Mouse (Mus musculus): Measurements from ENCODE around the gene Il1rapl1.

DNA sequence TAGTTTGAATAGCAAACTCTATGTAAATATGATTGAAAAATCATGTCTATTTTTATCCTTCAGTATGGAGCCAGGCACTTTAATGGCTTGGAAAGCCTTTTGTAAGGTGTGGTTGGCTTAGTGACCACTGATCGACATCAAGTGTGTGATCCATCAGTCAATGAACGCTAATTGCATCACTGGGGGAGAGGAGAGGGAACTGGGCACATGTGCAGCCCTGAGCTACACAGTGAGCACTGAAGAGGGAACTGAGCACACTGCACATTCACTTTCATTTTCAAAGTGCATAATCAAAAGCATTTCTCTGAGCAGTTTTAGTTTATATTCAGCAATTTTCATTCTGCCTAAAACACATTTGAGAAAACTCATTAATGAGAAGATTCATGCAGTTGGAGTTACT, 1164.5 kb downstream of the Il1rapl1 start:
- TF ChIP-seq GATA1 (IDR thresholded peaks at IDR 0.05; ENCODE audit: borderline replicate concordance, low read length) (no peak), GATA2 (IDR thresholded peaks at IDR 0.05; ENCODE audit: borderline replicate concordance, low read depth, low read length) (no peak)
